Mouse (Mus musculus): ENCODE data around the gene Hnrnpul1.

Hnrnpul1 gene

DNA sequence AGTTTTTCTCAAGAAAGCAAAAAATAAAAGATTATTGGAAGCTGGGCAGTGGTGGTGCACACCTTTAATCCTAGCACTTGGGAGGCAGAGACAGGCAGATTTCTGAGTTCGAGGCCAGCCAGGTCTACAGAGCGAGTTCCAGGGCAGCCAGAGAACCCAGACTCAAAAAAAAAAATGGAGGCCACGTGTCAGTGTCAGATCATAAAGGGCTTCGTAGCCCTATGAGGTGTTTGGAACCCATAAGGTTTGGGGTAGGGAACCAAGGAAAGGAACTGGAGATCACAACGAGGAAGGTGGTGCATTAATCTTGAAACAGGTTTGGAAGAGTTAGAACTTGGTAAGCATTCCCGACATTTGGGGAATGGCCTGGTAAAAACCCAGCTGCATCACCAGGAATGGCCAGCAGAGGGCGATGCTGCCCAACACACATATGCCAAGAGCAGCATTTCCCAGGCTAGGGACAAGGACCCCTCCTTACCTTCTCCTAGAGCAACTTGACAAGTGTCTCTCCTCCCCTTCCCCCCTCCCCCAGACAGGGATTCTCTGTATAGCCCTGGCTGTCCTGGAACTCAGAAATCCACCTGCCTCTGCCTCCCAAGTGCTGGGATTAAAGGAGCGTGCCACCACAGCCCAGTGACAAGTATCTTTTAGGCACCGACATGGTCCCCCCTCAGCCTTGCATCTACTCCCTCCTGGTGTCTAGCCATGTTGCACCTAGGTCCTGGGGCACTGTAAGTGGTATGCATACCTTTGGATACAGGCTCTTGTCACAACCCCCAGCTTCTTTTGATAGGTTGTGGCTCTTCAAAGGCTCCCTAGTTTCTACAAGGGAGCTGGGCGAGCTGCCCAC is 34.6 kb downstream of the Hnrnpul1 start:
- DNase-seq (ENCODE audit: low spot score), result peak; percentile 65

DNA sequence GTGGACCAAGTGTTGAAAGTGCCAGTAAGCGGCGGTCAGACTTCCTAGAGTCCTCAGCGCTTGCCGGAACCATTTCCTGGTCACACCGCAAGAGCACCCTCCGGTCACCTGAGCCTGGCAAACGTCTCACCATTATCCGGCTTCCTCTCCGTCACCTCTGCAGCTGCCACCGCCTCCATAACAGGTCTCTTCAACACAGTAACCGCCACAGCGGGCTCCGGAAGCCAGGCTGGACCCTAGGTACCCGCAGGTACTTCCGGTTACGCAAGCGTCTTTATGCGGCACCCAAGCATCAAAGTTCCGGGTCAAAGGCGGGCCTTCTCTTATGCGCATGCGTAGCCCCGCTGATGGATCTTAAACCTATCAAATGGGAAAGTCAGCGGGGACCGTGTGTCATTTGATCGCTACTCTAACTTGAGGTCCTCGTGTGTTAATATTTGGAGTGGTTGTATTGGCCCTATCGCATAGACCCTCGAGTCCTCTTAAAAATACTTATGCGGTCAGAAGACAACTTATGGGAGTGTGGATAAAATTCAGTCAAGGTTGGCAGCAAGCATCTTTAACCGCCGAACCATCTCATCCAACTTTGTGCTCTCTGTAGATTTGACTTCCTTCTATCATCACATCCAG is 35.7 kb downstream of the Hnrnpul1 start, which contains the start of gene Ccdc97:
Ccdc97 (minus strand) TSS at position 301 of the 630 bp plus-strand sequence.
- DNase-seq (ENCODE audit: low spot score), result peak; percentile 83

DNA sequence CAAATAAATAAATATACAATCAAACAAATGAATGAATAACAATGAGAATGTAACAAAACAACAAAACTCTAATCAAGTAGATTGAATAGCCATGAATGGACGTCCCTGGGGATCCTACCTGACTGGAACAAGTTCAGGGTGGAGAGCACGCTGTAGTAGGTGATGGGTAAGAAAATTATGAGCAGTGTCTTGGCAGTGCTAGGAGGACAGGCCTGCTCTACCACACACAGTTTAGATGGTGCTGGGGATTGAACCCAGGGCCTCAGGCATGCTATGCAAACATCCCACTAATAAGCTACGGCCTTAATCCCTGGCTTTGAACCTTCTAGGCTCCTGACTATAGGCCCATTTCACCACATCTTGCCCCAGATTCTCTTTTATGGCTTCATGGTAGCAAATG is 37.1 kb downstream of the Hnrnpul1 start:
- DNase-seq (ENCODE audit: low spot score), result no peak

DNA sequence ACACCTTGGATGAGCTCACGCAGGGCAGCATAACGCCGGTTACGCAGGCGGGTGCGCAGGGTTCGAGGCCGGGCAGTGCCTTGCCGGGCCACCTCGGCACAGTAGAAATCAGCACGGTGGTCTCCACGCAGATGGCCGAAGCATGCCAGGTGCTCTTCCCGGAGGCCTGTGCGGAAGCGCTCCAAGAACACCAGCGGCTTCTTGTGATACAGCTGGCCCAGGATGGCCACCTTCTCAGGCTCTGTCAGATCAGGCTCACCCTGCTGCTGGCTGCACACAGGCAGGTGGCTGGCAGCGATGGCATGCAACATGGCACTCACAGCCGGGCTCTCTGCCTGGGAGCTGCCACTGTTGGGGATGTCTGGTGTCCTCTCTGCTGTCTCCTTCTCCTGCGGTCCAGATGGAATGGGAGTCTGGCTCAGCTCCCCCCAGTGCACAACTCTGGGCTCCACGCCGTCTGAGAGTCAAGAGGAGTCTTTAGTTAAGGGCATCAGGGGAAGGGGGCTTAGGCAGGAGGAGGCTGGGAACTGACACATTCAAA is 38.8 kb downstream of the Hnrnpul1 start:
- no peak for DNase-seq (ENCODE audit: low spot score)

DNA sequence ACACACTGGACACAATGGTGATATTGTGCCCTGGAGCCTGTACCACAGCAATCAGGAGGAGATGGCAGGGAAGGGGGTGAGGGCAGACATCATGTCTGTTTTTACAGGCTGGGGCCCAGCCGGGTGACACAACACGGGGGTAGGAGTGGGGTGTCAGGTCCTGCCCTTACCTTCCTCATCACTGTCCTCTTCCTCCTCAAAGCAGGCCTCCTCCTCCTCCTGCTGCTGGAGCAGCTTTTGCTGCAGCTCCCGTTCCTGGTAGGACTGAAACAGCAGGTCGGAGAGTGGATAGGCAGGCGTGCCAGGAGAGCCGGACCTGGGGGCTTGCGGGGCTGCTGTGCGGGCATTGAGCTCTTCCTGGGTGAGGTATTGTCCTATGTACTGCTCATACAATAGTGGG is 40.0 kb downstream of the Hnrnpul1 start:
- DNase-seq (ENCODE audit: low spot score), result no peak

DNA sequence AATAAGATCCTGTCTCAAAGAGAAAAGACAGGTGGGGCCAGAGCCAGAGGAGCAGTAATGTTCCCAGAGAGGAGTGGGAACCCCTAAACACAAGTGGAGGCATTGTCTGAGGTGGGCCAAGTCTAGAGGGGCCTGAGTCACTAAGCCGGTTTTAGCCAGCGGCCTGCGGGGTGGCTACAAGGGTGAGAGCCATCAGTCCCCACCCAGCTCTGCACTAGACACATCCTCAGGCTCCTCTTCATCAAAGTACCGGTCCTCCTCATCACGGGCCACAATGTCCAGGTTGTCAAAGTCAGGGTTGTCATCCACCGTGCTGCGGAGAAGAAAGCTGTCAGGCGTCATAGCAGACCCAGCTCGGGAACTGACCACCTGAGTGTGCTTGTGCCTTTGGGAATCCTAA is 41.8 kb downstream of the Hnrnpul1 start:
- DNase-seq (ENCODE audit: low spot score), result no peak

DNA sequence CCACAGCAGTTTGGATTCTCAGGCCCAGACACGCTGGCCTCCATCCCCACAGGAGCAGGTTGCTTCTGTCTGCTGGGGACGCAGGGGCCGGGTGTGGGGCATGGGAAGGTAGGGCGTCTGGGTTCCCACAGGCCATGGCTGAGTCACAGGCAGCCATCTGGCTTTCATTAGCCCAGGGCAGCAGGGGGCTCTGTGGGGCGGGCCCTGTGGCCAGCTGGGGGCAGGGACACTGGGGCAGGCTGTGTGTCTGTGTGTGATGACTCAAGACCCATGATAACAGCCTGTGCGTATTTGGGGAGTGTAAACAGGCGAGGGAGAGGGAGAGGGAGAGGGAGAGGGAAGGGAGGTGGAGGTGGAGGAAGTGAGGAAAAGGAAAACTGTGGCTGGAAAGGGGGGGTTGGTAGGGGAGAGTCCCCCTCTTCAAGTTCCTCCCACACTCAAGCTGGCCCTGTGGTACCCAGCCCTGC is 42.8 kb downstream of the Hnrnpul1 start:
- no peak for DNase-seq (ENCODE audit: low spot score)

DNA sequence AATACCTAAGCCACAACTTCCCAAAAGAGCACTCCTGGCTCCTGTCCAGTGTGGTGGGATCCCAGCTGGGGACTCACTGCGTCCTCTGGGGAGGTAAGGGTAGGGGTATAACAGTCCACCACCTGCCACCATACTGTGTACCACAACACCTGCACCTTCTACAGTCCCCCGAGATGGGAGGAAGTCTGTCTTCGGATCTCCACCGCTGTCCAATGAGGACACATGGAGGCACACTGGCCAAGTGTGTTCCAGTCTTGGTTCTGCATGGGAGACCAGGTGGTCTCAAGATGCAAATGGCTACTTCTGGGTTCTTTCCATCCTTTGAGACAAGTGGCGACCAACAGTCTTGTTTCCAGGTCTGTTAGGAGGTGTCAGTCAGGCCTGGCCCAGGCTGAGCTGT is 43.4 kb downstream of the Hnrnpul1 start:
- no peak for DNase-seq (ENCODE audit: low spot score)

DNA sequence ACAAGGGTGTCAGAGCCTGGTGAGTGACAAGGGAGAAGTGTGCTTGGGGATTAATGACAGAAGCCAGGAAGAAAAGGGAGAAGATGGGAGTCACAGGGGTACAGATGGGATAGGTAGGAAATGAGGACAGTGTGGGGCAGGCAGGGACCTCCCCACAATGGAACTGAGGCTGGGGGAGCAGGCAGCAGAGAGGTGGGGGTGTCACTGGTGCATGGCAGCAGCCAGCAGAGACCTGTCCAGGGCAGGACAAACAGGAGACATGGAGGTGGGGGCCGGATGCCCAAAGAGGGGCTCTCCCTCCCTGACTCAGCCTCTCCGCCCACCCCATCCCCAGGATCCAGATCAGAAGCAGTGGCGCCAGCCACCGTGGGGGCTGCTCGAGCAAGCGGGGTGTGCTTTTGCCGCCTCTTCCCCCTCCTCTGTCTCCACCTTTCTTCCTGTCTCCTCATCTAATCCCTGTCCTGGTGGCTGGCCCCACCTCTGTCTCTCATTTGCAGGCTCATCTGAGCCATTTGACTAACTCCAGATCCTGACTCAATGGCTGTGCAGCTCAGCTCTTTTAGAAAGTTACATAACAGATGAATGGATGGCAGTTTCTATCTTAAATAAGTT is 43.9 kb downstream of the Hnrnpul1 start:
- no peak for DNase-seq (ENCODE audit: low spot score)

DNA sequence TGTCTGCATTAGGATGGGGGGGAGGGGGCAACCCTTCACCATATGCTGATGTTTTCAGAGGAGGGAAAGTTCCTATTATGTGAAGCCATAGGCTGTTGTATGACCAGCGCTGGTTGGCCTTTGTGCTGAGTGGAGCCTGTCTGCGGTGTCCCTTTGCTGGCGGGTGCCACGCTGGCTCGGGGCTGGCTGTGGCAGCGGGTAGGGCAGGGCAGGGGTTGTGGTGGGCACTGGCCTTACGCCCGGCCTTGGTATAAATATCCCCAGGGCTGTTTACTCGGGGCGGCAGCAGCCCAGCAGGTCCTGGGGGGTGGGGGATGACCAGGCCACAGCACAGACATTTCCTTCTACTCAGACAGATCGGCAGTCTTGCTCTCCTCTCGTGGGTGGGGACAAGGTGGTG is 44.6 kb downstream of the Hnrnpul1 start:
- DNase-seq (ENCODE audit: low spot score), result no peak

DNA sequence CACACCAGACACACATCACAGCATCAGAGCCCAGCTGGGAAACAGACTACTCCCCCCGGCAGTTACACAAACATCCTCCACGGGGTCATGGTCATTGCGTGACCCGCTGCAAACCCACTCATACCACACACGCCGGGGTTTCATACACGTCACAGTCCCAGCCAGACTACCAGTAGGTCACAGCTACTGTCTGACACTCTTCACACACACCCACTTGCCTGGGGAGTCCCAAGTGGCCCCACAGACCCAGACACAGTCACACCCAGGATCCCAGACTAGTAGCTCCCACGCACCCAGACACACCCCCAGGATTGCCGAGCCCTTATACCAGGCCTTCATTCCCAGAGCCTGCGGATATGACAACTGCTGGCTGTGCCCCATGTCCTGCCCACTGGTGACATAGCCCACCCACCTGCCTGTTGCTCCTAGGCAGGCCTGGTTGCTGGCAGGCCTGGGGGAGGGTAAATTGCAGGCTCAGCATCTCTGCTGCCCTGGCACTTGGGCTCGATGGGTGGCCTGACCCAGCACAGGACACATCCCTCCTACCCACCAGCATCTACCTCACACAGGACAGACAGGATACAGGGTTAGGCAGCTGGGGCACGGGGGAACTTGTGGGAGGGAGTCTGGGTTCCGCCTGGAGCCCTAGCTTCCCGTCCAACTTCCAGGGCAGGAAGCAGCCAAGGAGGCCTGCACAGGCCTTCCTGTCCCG is 46.8 kb downstream of the Hnrnpul1 start:
- no peak for DNase-seq (ENCODE audit: low spot score)

DNA sequence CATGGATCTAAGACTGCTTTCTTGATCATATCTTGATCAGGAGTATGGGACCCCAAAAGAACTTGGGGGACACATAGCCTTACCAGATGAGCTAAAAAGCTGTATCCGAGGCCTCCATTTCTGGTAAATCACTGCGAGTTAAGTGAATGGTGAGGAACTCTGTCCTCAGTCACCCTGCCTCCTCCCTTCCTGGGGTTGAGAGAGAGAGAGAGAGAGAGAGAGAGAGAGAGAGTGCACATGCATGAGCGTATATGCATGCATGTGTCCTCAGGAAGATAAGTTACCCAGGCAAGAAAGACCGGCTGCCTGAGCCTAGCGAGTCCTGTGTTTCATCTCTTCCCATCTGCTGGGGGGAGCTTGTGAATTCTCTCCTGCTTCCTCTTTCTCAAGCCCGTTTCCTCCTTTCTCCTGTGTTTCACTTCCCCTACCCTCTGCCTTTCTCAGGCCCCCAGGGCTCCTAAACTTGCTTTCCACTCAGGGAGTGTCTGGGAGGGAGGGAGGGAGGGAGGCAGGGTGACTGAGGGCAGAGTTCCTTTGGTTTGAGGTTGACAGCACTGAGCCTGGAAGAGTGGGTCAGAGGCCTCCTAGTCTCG is 47.9 kb downstream of the Hnrnpul1 start:
- no peak for DNase-seq (ENCODE audit: low spot score)

DNA sequence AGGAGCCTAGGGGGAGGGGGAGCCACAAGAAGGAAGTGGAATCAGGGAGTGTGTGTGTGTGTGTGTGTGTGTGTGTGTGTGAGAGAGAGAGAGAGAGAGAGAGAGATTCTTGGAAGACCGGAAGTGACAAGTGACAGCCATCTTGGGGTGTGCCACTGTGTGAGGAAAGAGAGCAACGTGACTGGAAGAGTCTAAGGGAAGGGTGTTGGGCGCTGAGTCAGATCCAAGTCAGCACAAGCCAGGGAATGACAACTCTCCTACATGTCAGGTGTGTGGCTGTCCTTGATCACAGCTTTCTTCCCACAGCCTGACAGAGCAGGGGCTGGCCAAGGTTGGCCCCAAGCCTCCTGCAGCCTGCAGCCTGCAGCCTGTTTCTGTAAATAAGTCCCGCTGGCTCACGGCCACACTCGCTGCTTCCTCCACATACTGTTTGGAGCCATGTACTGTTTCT is 48.7 kb downstream of the Hnrnpul1 start:
- DNase-seq (ENCODE audit: low spot score), result no peak

DNA sequence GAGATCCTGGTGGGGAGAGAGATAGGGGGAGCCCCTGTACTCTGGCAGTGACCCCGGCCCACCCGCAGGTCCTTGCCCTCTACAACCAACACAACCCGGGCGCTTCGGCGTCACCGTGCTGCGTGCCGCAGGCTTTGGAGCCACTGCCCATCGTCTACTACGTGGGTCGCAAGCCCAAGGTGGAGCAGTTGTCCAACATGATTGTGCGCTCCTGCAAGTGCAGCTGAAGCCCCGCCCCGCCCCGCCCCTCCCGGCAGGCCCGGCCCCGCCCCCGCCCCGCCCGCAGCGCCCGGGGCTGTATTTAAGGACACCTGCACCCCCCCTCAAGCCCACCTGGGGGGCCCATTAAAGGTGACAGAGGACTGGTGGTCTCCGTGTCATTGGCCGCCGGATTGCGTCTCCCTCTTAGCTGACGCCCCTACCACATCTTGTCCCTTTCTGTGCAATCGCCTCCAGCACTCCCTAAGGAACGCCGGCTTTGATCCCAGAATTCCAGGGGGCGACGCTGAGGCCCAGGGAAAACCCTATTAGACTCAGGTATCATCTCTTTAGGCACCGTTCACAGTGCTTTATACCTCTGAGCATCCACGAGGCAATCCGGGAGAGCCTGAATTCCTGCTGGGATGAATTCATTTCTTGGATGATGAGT is 49.7 kb downstream of the Hnrnpul1 start:
- no peak for DNase-seq (ENCODE audit: low spot score)

DNA sequence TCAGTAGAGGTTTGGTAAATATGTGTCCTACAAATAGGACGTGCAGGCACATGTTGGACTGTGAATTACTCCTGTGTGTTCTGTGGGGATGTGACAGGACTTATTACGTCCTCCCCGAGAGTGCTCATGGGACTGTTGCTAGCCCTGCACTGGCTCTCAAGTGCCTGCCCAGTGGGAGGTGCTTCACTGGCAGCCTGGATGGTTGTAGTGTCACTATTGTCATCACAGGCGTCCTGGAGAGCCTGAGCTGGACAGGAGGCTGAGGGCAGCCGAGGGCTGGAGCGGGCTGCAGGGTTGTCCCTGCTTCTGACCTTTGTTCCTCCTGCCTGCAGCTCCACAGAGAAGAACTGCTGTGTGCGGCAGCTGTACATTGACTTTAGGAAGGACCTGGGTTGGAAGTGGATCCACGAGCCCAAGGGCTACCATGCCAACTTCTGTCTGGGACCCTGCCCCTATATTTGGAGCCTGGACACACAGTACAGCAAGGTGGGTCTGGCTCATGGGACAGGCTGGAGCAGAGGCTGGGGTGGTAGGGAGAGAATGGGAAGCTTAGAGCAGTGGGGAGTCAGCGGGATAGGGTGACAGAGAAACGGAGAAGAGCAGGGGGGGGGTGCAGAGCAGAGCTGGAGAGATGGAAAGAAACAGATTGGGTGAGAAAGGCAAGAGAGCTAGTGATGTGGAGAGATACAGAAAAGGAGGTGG is 50.6 kb downstream of the Hnrnpul1 start:
- no peak for DNase-seq (ENCODE audit: low spot score)

DNA sequence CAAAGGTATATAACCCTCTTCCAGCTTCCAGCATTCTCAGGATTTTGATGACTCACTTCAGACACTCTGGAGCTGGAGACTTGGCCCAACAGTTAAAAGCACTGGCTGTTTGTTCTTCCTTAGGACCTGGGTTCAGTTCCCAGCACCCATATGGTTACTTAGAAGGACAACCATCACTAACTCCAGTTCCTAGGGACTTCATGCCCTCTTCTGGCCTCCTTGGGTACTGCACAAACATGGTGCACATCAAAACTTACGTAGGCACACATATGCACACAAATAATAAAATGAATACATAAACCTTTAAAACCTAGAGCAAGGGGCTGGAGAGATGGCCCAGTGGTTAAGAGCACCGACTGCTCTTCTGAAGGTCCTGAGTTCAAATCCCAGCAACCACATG is 52.2 kb downstream of the Hnrnpul1 start:
- no peak for DNase-seq (ENCODE audit: low spot score)

DNA sequence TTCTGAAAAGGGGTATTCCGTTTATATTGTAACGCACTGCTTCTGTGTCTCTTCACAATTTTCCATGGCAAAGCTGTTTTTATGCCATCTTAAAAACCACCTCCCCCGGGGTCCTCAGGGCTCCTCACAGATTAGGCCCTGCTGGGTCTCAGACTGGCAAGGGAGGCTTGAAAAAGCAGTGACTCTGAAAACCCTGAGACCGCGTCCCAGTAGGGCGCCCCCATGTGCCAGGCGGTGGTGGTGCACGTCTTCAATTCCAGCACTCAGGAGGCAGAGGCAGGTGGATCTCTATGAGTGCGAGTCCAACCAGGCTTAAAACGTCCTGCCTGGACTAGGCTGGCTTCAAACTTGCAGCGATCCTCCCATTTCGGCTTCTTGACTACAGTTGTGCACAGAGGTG is 53.8 kb downstream of the Hnrnpul1 start:
- no peak for DNase-seq (ENCODE audit: low spot score)

DNA sequence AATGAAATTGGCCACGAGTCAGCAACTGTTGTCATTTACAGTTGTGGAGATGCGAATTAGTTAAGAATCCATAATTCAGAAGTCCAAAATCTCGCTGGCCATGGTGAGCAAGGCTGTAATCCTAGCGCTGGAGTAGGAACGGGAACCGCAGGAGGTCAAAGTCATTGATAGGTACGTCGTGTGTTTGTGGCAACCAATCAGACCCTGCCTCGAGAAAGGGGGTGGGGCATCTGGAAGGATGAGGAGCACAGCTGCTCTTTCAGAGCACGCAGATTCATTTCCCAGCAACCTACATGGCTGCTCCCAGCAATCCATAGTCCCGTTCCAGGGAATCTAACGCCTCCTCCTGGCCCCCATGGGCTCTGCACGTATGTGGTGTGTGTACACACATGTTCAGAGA is 54.7 kb downstream of the Hnrnpul1 start:
- no peak for DNase-seq (ENCODE audit: low spot score)

DNA sequence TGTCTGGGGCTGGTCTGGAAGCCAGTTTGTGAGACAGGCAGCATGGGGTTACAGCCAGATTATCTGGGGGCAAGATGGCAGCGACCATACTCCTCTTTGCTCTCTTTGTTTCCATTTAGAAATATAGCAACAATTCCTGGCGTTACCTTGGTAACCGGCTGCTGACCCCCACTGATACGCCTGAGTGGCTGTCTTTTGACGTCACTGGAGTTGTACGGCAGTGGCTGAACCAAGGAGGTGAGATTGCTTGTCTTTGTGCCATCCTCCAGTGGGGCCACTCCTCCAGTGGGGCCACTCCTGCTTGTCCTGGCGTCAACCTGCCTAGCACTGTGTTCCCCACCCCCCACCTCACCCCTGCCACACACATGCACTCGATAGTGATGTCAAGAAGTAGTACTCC is 60.5 kb downstream of the Hnrnpul1 start:
- no peak for DNase-seq (ENCODE audit: low spot score)

DNA sequence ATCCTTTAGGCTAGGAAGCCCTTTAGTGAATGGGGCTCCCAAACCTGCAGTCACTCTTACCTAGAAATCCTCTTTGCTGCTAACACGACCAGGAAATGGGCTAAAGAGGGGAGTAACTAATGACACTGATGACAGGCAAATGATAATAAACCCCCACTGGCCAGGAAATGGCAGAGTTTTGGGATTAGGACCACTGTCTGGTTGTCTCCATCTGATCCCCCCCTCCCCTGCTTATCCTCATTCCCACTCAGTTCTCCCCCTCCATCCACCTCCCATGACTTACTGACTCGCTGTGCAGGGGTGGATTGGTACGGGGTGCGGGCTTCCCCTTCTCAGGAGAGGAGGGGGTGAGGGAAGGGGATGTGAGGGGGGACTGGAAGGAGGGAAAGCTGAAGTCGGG is 64.5 kb downstream of the Hnrnpul1 start:
- DNase-seq (ENCODE audit: low spot score), result no peak
